ENCODE assay signal across 8 mouse cellular contexts in the genomic region with DNA sequence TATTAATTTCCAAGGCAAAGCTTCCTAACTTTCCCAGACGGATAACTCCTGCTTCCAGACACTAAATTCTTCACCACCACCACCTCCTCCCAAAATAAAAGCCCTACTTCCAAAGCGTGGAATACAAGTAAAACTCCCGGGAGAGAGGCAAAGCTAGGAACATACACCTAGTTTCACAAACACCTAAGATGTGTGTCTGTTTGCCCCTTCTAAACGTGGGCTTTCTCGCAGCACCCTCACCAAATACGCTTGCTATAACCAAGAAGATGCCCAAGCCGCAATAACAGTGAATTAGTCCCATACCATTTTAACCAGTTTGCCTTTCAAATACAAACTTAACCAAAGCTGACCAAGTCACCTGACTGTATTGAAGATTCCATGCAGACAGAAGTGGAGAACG. TPM values are rescaled to one million over a fixed set of nuclear protein-coding genes. Genes with fewer than 3 reads are reported as not detected.
DNase-seq lines count a peak whose midpoint lies in the region; ATAC-seq lines count a peak whose summit lies in the region.

No protein-coding gene starts in this region.

- peaks cover 12% of the 10 kb centered on the region for H3K27me3 ChIP-seq in heart, embryonic 14.5 days (ENCODE audit: control insufficient read depth, insufficient read depth, low read length)
- peaks cover 17% of the 10 kb centered on the region; the same call in 1 of the 2 replicates for H3K27me3 ChIP-seq in embryonic facial prominence, embryonic 15.5 days
- peaks cover 23% of the 10 kb centered on the region for H3K27me3 ChIP-seq in intestine, embryonic 16.5 days (replicated peaks; ENCODE audit: control insufficient read depth, insufficient read depth, low read length)
- H3K27me3 ChIP-seq in neural tube, embryonic 11.5 days (ENCODE audit: control insufficient read depth, insufficient read depth, low read length), result peaks cover 9% of the 10 kb centered on the region

- peak overlapping the region; percentile 82 to 85; a peak in 3 of 4 replicates for H3K4me3 ChIP-seq in heart, embryonic 14.5 days (ENCODE audit: control insufficient read depth in 1 of 2, insufficient read depth in 1 of 2, low read depth in 1 of 2, low read length in 2 of 2)
- peak overlapping the region; percentile 76 for H3K4me3 ChIP-seq in embryonic facial prominence, embryonic 15.5 days (replicated peaks)
- peak overlapping the region; percentile 78 for H3K4me3 ChIP-seq in intestine, embryonic 16.5 days (ENCODE audit: low read length)
- H3K4me3 ChIP-seq in neural tube, embryonic 11.5 days (ENCODE audit: low read depth, low read length), result peak overlapping the region; percentile 82

- no peaks in the 10 kb centered on the region for H3K9me3 ChIP-seq in heart, embryonic 14.5 days (ENCODE audit: control insufficient read depth, low read length)
- H3K9me3 ChIP-seq in embryonic facial prominence, embryonic 15.5 days (replicated peaks), result no peaks in the 10 kb centered on the region
- H3K9me3 ChIP-seq in intestine, embryonic 16.5 days (ENCODE audit: control insufficient read depth, low read length), result no peaks in the 10 kb centered on the region
- no peaks in the 10 kb centered on the region for H3K9me3 ChIP-seq in neural tube, embryonic 11.5 days (ENCODE audit: control insufficient read depth, low read length)

- H3K4me2 ChIP-seq in heart, embryonic 14.5 days (ENCODE audit: low read length), result peak overlapping the region; percentile 94
- peak overlapping the region; percentile 85 for H3K4me2 ChIP-seq in embryonic facial prominence, embryonic 15.5 days (replicated peaks)
- peak overlapping the region; percentile 96 for H3K4me2 ChIP-seq in intestine, embryonic 16.5 days (ENCODE audit: low read depth, low read length)
- peak overlapping the region; percentile 93 for H3K4me2 ChIP-seq in neural tube, embryonic 11.5 days (ENCODE audit: low read depth)

- 12% methylated on average over 8 of the region's 8 CpGs for WGBS in heart, embryonic 14.5 days
- WGBS in embryonic facial prominence, embryonic 15.5 days, result 1% methylated on average over 8 of the region's 8 CpGs
- WGBS in intestine, embryonic 16.5 days, result 9% methylated on average over 8 of the region's 8 CpGs
- WGBS in neural tube, embryonic 11.5 days, result 4% methylated on average over 8 of the region's 8 CpGs

- peak overlapping the region; percentile 84 for H3K9ac ChIP-seq in heart, embryonic 14.5 days (ENCODE audit: low read length)
- peak overlapping the region; percentile 66; the same call in 1 of the 2 replicates for H3K9ac ChIP-seq in embryonic facial prominence, embryonic 15.5 days
- no peak overlapping the region for H3K9ac ChIP-seq in intestine, embryonic 16.5 days (ENCODE audit: low read depth, low read length)
- H3K9ac ChIP-seq in neural tube, embryonic 11.5 days (ENCODE audit: low read length), result no peak overlapping the region; the same call in 1 of the 2 replicates

- DNase-seq in heart, adult 11 months, result no peak
- DNase-seq in neural tube, embryonic 11.5 days (ENCODE audit: low spot score), result no peak
- DNase-seq in adrenal gland, postnatal 10 days, result no peak
- DNase-seq in cerebellum, adult 18-20 months, result no peak

- 0 out of 4 replicates have a peak overlapping the region, but pooled peaks of 1 of the 2 experiments have one; percentile 73 for H3K27ac ChIP-seq in heart, embryonic 14.5 days (replicated peaks in 1 of 2; ENCODE audit: control insufficient read depth in 1 of 2, insufficient read depth in 1 of 2, low read depth in 2 of 2, low read length in 2 of 2)
- H3K27ac ChIP-seq in embryonic facial prominence, embryonic 15.5 days (replicated peaks), result peak overlapping the region; percentile 30; the same call in 1 of the 2 replicates
- H3K27ac ChIP-seq in intestine, embryonic 16.5 days (ENCODE audit: low read length), result no peak overlapping the region
- H3K27ac ChIP-seq in neural tube, embryonic 11.5 days (ENCODE audit: low read depth, low read length), result no peak overlapping the region

- H3K4me1 ChIP-seq in heart, embryonic 14.5 days (ENCODE audit: control insufficient read depth in 2 of 2, insufficient read depth in 2 of 2, low read length in 2 of 2), result peaks cover 6 to 19% of the 10 kb centered on the region in 2 experiments
- H3K4me1 ChIP-seq in embryonic facial prominence, embryonic 15.5 days, result peaks cover 24% of the 10 kb centered on the region
- H3K4me1 ChIP-seq in intestine, embryonic 16.5 days (ENCODE audit: control insufficient read depth, insufficient read depth, low read length), result peaks cover 8% of the 10 kb centered on the region
- peaks cover 12% of the 10 kb centered on the region for H3K4me1 ChIP-seq in neural tube, embryonic 11.5 days (ENCODE audit: control insufficient read depth, insufficient read depth, low read length)

- no peaks in the 10 kb centered on the region for H3K36me3 ChIP-seq in heart, embryonic 14.5 days (ENCODE audit: control insufficient read depth, insufficient read depth, low read length)
- no peaks in the 10 kb centered on the region for H3K36me3 ChIP-seq in embryonic facial prominence, embryonic 15.5 days
- no peaks in the 10 kb centered on the region for H3K36me3 ChIP-seq in intestine, embryonic 16.5 days (ENCODE audit: control insufficient read depth, insufficient read depth, low read length)
- no peaks in the 10 kb centered on the region for H3K36me3 ChIP-seq in neural tube, embryonic 11.5 days (ENCODE audit: control insufficient read depth, insufficient read depth, low read length)

- no peak for ATAC-seq in heart, embryonic 14.5 days (ENCODE audit: insufficient number of reproducible peaks, insufficient read depth, low FRiP score, low read depth)
- no peak for ATAC-seq in embryonic facial prominence, embryonic 15.5 days (ENCODE audit: insufficient number of reproducible peaks, low FRiP score, low TSS enrichment, low read depth)
- ATAC-seq in intestine, embryonic 16.5 days, result no peak
- ATAC-seq in neural tube, embryonic 11.5 days (ENCODE audit: insufficient read depth, low FRiP score, low TSS enrichment), result no peak
- ATAC-seq in erythroid progenitor cell, adult 5-6 weeks (replicated peaks; ENCODE audit: low FRiP score, poor library complexity, severe bottlenecking), result no peak

RNA-seq across cellular contexts. Expression of a gene that starts 1.8 kb away (rescaled TPM):
- 2.4 and 3.0 TPM in 2 replicates for polyA plus RNA-seq in heart, embryonic 14.5 days (2014; fragmentation: Nextera tagmentation; extraction: Ambion mirVana)
- 3.5 and 3.7 TPM in 2 replicates for polyA plus RNA-seq in embryonic facial prominence, embryonic 15.5 days (2015; fragmentation: Nextera tagmentation; extraction: Ambion mirVana)
- 0.46 and 0.55 TPM in 2 replicates for polyA plus RNA-seq in intestine, embryonic 16.5 days (2015; fragmentation: Nextera tagmentation; extraction: Ambion mirVana)
- polyA plus RNA-seq in neural tube, embryonic 11.5 days (2014; fragmentation: Nextera tagmentation; extraction: Ambion mirVana), result 4.5 and 4.6 TPM in 2 replicates
- total RNA-seq in adrenal gland, postnatal 10 days (2021), result 1 to 10 TPM; 2.8 to 5.3 TPM
- total RNA-seq in erythroid progenitor cell, adult 5-6 weeks (2015; ENCODE audit: low replicate concordance), result not detected in 2 replicates
- total RNA-seq in erythroid progenitor cell, adult 5-6 weeks (2017; ENCODE audit: low replicate concordance), result not detected in 2 replicates

RNA-seq across cellular contexts. Expression of a gene that starts 1.9 kb away (rescaled TPM):
- polyA plus RNA-seq in heart, embryonic 14.5 days (2014; fragmentation: Nextera tagmentation; extraction: Ambion mirVana), result 0.49 and 0.55 TPM in 2 replicates
- polyA plus RNA-seq in embryonic facial prominence, embryonic 15.5 days (2015; fragmentation: Nextera tagmentation; extraction: Ambion mirVana), result 1.6 and 1.7 TPM in 2 replicates
- polyA plus RNA-seq in intestine, embryonic 16.5 days (2015; fragmentation: Nextera tagmentation; extraction: Ambion mirVana), result 0.23 and 0.24 TPM in 2 replicates
- 1.3 and 1.9 TPM in 2 replicates for polyA plus RNA-seq in neural tube, embryonic 11.5 days (2014; fragmentation: Nextera tagmentation; extraction: Ambion mirVana)
- under 1 TPM; 0.33 to 0.51 TPM for total RNA-seq in adrenal gland, postnatal 10 days (2021)
- total RNA-seq in erythroid progenitor cell, adult 5-6 weeks (2015; ENCODE audit: low replicate concordance), result not detected in 2 replicates
- not detected in 2 replicates for total RNA-seq in erythroid progenitor cell, adult 5-6 weeks (2017; ENCODE audit: low replicate concordance)

RNA-seq across cellular contexts. Expression of a gene that starts 48.7 kb away (rescaled TPM):
- 10.7 and 11.1 TPM in 2 replicates for polyA plus RNA-seq in heart, embryonic 14.5 days (2014; fragmentation: Nextera tagmentation; extraction: Ambion mirVana)
- 10.2 and 11.2 TPM in 2 replicates for polyA plus RNA-seq in embryonic facial prominence, embryonic 15.5 days (2015; fragmentation: Nextera tagmentation; extraction: Ambion mirVana)
- polyA plus RNA-seq in intestine, embryonic 16.5 days (2015; fragmentation: Nextera tagmentation; extraction: Ambion mirVana), result 14.9 and 16.5 TPM in 2 replicates
- polyA plus RNA-seq in neural tube, embryonic 11.5 days (2014; fragmentation: Nextera tagmentation; extraction: Ambion mirVana), result 12.9 and 14.0 TPM in 2 replicates
- 10 to 100 TPM; 16.1 to 19.5 TPM for total RNA-seq in adrenal gland, postnatal 10 days (2021)
- total RNA-seq in erythroid progenitor cell, adult 5-6 weeks (2015; ENCODE audit: low replicate concordance), result 0.72 TPM in 1 of 2 replicates, not detected in the other
- total RNA-seq in erythroid progenitor cell, adult 5-6 weeks (2017; ENCODE audit: low replicate concordance), result 1.7 and 6.1 TPM in 2 replicates

Comparison
In these comparisons a context has a peak if more than half of its experiments do, and no peak if none do; other contexts are left out.
1. H3K9ac ChIP-seq: peak in heart, embryonic 14.5 days (single experiment) and embryonic facial prominence, embryonic 15.5 days (single experiment); none in intestine, embryonic 16.5 days (single experiment) and neural tube, embryonic 11.5 days (single experiment).
2. Peak in every context shown above with its lines, with median percentiles within 50 percentile points of each other: H3K4me2 ChIP-seq and H3K4me3 ChIP-seq.